Mouse (Mus musculus) 416B (cell line): ENCODE data around the gene Neurl2.
A peak's percentile ranks its signal among the peaks of the same experiment; 100 is the strongest.
"Not testable (repeated sequence)": the region's sequence is repeated elsewhere in the genome, so short reads cannot be mapped to it uniquely, and the experiment has no call there.

Source experiments
- DNase-seq: peaks from one replicate; pipeline ENCODE4 v3.0.0; 2011; ENCODE audit warnings: low read depth

Gene Neurl2

GRCm38 (mm10) chr2:164857842-164858553 is 24.7 kb upstream of the Neurl2 start:
- DNase-seq = no peak

- no peak for DNase-seq
These were observed 24.0 kb upstream of the Neurl2 start, which contains the start of gene Pltp for GRCm38 (mm10) chr2:164857101-164857821. Pltp (minus strand) TSS chr2:164857711.

- no peak for DNase-seq
These were observed 23.2 kb upstream of the Neurl2 start for GRCm38 (mm10) chr2:164856309-164857100.

GRCm38 (mm10) chr2:164855572-164855971 is 22.3 kb upstream of the Neurl2 start:
- not testable (repeated sequence) for DNase-seq

- peak; percentile 29 for DNase-seq
These were observed 16.8 kb upstream of the Neurl2 start for GRCm38 (mm10) chr2:164850061-164850460.

- peak; percentile 32 for DNase-seq
These were observed 12.5 kb upstream of the Neurl2 start for GRCm38 (mm10) chr2:164845782-164846181.

GRCm38 (mm10) chr2:164835164-164835563 is 1.9 kb upstream of the Neurl2 start:
- no peak for DNase-seq

GRCm38 (mm10) chr2:164834531-164834930 is 1.3 kb upstream of the Neurl2 start:
- DNase-seq = peak; percentile 42

- DNase-seq = peak; percentile 86
These were observed 431 bp downstream of the Neurl2 start, which contains the start of gene Ctsa for GRCm38 (mm10) chr2:164832748-164833301. Ctsa (plus strand) TSS chr2:164832873.

GRCm38 (mm10) chr2:164832032-164832747 is 1.1 kb downstream of the Neurl2 start:
- peak; percentile 32 for DNase-seq

- DNase-seq = no peak
These were observed 2.2 kb downstream of the Neurl2 start for GRCm38 (mm10) chr2:164831029-164831428.

GRCm38 (mm10) chr2:164829090-164829489 is 4.2 kb downstream of the Neurl2 start:
- no peak for DNase-seq

GRCm38 (mm10) chr2:164828437-164828836 is 4.8 kb downstream of the Neurl2 start, which contains the start of gene Spata25:
Spata25 (minus strand) TSS chr2:164828537.
- DNase-seq = no peak

- DNase-seq = no peak
These were observed 6.0 kb downstream of the Neurl2 start for GRCm38 (mm10) chr2:164827146-164827850.

- DNase-seq = no peak
These were observed 7.7 kb downstream of the Neurl2 start for GRCm38 (mm10) chr2:164825521-164825920.

GRCm38 (mm10) chr2:164823969-164824368 is 9.3 kb downstream of the Neurl2 start:
- DNase-seq = no peak

- DNase-seq = peak; percentile 82
These were observed 10.1 kb downstream of the Neurl2 start for GRCm38 (mm10) chr2:164823181-164823585.

- peak; percentile 98 for DNase-seq
These were observed 10.6 kb downstream of the Neurl2 start, which contains the start of gene Zswim1 for GRCm38 (mm10) chr2:164822636-164823165. Zswim1 (plus strand) TSS chr2:164822686.

- no peak for DNase-seq
These were observed 12.2 kb downstream of the Neurl2 start for GRCm38 (mm10) chr2:164821060-164821459.

- no peak for DNase-seq
These were observed 15.6 kb downstream of the Neurl2 start for GRCm38 (mm10) chr2:164817703-164818102.
